Mouse (Mus musculus) heart, embryonic 10.5 days (tissue): ENCODE results near the gene Cdk17. TPM values are rescaled to one million over a fixed set of nuclear protein-coding genes. Genes with fewer than 3 reads are reported as not detected.

ENCODE experiments used
- microRNA counts: library from miRNA; unstranded; fragments of <30 nt; microRNA quantifications from one replicate; lab custom pipeline; 2017
- microRNA-seq: library from miRNA; unstranded; fragments of <30 nt; microRNA quantifications from one replicate; pipeline ENCODE4, GENCODE M21; 2017
- polyA plus RNA-seq: library from polyadenylated mRNA; unstranded; fragments of >200 nt; fragmentation: Nextera tagmentation; extraction: Ambion mirVana; gene quantifications from 2 replicates; pipeline ENCODE4 v1.2.1, GENCODE M21; 2016

Cdk17 gene
- polyA plus RNA-seq, 1 experiment from 2014 or later: 20.0 TPM

MicroRNAs within 50 kb of the gene (microRNA counts, 519-probe panel; counts per million panel counts)
- microRNA mmu-miR-1931 (lab: Ali Mortazavi, UCI): not detected

Small RNAs within 50 kb of the gene (microRNA-seq; reads per million reads assigned to microRNA genes)
- 1.8 reads per million for gene Mir1931

Other genes with a start within 250 kb of the Cdk17 start
- gene Cfap54, start 79.3 kb upstream of the Cdk17 start, polyA plus RNA-seq: 0.11 and 0.23 TPM in 2 replicates
- gene Elk3, start 150.3 kb downstream of the Cdk17 start, polyA plus RNA-seq: 23.6 and 25.9 TPM in 2 replicates